Mouse (Mus musculus) lung, postnatal 10 days (tissue): ENCODE results near the gene Rhd.

ENCODE experiments used
- DNase-seq: peaks from one replicate; pipeline ENCODE4 v3.0.0; 2021

Gene Rhd

DNA sequence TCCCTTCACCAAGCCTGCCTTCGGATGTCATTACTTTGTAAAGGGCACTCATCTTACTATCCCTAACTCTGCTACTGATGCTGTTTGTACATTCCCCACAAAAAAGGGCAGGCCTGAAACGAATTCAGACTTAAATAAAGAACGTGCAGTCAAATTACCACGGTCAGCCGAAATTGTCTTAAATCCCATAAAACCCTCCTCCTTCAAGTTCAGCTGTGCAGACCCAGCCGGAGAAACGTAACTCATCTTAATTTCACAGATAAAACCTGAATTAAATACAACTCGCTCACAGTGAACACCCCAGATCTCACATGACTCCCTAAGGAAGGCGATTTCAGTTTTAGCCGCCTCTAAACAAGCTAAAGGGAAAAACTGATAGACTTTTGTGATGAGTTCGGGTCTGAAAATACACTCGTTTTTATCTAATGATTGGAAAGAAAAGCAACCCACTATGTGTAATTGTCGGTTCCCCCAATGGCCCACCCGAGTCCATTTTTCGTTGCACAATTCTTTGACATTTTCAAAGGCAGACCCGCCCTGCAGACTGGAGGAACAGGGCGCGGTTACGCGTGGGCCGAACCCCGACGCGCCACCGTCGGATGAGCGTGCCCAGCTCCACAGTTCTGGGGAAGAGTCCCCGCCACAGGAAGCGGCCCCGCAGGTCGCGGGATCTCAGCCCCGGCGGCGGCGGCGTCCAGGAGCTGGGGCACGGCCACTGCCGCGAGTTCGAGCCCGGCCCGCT is 50.0 kb downstream of the Rhd start:
- no peak for DNase-seq

DNA sequence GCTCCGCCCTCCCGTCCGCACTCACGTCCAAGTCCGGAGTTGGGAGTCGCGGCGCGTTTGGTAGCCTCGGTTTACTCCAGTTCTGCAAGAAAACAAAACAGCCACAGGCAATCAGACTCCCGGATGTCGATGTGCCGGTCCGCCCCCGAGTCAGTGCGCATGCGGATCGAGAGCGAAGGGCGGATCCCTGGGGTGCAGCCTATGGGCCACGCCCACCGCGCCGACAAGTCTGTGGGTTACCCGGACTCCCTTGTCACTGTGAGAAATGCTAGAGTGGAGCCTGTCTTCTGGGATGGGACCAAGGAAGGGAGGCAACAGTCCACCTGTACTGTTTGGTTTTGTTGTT is 50.5 kb downstream of the Rhd start, which contains the start of gene Tmem50a:
Gene Tmem50a (minus strand): TSS at position 161 of the 346 bp plus-strand sequence.
- DNase-seq, result peak; percentile 97

DNA sequence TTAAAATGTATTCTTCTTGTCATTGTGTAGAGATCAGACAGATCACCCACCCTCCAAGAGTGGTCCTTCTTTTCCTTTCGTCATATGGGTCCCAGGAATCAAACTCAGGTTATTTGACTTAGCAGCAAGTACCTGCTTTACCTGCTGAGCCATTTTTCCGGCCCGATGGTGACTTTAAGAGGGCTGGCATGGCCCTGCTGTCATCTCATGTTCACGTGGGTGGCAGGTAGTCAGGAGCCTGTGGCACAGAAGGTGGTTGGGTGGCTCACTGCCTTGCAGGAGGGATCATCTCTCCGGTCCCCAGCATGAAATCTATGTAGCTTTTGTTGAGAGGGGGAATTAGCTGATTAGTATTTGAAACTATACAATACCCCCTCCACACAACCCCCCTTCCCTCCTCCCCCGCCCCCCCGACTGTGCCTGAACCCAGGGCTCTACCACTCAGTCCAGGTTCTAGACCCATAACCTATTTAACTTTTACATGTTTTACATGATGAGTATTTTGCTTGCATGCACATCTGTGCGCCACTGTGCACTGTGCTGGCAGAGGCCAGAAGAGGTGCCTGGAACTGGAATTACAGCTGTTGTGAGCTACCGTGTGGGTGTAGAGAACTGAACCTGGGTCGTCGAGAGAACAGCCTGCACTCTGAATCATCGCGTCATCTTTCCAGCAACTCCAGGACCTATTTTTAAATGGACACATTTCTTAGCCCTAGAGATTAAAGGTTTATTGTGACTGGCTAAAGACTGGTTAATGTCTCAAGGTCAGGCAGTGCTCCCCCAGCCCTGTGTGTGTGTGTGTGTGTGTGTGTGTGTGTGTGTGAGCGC is 51.1 kb downstream of the Rhd start:
- no peak for DNase-seq

DNA sequence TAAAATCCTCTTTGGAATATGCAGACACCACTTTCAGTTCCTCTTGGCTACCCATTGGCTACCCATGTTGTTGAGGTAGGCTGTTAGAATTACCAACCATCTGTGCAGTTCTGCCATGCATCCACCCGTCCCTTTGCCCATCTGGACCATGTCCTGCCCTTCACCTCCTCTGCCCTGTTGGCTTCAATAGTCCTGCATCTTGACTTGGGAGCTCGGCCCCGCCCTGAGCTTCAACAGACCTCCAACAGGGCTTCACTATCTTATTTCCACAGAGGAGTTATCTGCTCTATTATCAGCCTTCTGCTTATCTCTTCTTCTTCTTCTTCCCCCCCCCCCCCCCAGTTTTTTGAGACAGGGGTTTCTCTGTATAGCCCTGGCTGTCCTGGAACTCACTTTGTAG is 52.9 kb downstream of the Rhd start:
- no peak for DNase-seq

DNA sequence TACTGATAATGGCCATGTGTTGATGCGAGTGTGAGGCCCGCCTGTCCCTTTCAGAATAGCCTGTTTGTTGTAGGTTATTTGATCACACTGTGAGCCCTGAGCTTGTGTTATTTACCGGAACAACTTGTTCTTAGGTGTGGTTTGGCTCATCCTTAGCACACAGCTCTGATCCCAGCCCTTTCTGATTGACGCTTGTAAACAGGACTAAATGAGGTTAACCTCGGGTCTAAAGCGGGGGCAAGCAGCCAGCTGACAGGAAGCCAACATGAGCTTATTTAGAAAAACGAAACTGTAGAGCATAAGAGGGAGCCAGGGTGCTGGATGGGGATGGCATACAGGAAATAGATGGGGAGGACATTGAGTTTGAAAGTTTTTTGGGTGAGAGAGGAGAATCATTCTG is 54.0 kb downstream of the Rhd start:
- peak; percentile 88 for DNase-seq

DNA sequence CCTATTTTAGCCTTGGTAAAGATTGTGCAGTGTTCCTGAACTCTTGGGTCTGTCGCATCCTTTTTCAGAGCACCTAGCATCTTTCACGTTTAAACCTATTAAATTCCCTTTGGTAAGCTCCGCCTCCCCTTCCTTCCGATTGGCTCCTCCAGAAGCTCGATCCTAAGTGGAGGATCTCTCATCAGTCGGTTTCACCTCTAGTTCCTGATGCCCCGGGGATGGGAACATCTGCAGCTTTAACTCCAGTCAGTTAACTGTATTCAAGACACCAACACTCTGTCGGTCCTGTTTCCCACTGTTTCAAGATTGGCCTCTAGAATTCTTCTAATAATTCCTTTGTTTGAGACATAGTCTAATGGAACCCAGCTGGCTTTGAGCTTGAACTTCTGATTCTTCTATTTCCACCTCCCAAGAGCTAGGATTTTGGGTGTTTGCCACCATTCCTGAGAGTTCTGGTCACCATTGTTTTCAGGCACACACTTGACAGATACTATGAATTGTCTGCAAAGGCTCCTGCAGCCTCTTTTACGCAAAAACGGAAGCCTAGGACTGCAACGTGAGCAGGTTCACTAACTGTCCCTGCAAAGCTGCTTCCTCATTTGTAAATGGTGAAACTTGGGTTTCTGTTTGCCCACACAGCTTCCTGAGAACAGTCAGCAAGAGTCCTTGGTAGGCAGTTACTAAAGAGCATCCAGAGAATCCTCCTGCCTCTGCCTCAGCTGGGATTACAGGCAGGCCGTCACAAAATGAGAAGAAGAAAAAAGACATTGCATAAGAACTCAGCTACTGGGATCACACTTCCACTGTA is 55.6 kb downstream of the Rhd start:
- DNase-seq, result no peak

DNA sequence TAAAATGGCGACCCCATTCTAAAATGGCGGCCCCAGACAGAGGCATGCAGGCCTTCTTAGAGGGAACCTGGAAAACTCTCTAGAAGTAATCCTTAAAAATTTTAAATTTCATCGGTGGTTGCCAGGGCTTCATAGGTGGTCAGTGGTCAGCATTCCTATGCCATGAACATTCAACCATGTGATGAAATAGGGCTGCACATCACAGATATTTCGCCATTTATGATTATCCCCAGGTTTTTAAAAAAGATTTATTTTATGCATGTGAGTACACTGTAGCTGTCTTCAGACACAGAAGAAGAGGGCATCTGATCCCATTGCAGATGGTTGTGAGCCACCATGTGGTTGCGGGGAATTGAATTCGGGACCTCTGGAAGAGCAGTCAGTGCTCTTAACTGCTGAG is 56.3 kb downstream of the Rhd start:
- DNase-seq, result no peak

DNA sequence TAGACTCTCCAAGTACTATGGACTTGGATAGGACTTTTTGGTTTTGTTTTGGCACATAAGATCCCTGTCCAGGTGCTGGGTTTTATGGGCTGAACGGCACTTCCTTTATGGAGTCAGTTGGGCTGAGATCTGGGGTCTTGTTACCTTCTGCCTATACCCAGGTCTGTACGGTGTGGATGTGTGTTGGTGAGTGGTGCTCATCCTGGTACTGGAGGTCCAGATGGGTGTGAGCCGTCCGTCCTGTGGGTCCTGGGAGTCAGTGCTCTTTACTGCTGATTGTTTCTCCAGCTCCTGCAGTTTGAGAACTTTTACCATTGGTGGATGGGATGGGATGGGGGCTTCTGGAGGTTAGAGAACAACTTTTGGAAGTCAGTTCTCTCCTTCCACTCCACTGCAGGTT is 57.4 kb downstream of the Rhd start:
- DNase-seq, result no peak

DNA sequence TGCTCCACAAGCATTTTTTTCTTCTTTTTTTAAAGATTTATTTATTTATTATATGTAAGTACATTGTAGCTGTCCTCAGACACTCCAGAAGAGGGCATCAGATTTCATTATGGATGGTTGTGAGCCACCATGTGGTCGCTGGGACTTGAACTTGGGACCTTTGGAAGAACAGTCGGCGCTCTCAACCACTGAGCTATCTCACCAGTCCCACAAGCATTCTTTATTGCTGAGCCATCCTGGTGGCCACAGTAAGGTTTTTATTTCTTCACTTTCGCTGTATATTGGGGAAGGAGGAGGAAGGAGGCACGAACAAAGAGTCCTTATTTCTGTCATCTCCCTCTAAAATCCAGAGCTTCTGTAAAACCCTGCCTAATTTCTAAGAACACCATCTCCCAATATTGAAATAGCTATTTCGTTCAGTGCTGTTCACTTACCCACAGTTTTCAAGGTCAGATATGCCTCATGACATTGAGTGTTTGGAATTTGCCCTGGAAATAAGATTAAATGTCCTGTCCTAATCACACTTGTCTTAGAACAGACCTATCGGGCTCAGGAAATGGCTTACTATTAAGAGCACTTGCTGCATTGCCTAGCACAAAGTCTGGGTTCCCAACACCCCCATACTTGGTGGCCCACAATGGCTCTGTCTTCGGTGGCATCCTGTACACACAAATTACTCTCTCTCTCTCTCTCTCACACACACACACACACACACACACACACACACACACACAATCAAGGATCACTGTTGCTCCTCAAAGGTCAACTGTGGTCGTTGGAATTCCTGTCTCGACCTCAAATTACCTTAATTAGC is 58.0 kb downstream of the Rhd start:
- no peak for DNase-seq

DNA sequence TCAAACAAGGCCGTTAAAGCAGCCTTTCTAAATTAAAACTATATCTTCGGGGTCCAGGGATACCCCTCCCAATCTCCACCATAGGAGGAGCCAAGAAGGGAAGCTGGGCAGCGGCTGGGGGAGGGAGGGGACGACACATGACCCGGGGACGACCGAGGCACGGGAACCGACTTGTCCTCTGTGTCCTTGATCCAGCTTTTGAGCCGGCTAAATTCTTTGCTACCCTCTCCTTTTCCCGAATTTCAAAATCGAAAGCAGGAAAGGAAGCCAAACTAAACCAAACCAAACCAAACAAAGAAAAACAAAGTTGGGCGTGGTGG is 58.5 kb downstream of the Rhd start:
- peak; percentile 83 for DNase-seq

DNA sequence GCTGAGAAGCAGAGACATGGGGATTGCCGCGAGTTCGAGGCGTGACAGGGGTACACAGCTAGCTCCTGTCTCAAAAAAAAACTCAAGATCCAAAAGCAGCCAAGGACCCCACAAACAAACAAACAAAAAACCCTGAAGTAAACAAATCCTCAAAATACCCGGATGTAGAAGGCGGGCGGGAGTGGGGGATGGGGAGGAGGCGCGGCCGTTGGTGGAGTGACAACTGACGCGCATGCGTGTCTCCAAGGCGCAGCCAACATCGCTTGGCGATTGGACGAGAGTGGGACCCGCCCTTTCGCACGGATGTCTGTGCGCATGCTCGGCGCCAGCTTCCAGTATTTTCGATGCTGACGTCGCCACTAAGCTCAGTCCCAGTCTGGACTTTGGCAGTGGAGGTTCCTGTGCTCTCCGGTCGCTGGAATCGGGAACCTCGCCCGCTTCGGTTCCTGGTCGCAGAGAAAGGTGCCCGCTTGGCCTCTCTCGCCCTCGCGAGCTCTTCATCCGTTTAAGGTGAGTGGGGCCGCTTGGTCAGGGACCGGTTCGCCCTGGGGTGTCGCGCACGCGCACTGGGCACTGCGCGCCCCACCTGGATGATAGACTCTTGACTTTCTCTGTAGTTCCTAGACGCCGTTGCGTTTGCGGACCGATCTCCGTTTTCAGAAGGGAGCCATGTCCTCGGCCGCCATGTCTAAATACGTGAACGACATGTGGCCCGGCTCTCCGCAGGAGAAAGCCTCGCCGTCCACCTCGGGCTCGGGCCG is 59.1 kb downstream of the Rhd start, which contains the start of gene Rsrp1:
Gene Rsrp1 (plus strand): TSS at position 335 of the 761 bp plus-strand sequence.
- peak; percentile 99 for DNase-seq

DNA sequence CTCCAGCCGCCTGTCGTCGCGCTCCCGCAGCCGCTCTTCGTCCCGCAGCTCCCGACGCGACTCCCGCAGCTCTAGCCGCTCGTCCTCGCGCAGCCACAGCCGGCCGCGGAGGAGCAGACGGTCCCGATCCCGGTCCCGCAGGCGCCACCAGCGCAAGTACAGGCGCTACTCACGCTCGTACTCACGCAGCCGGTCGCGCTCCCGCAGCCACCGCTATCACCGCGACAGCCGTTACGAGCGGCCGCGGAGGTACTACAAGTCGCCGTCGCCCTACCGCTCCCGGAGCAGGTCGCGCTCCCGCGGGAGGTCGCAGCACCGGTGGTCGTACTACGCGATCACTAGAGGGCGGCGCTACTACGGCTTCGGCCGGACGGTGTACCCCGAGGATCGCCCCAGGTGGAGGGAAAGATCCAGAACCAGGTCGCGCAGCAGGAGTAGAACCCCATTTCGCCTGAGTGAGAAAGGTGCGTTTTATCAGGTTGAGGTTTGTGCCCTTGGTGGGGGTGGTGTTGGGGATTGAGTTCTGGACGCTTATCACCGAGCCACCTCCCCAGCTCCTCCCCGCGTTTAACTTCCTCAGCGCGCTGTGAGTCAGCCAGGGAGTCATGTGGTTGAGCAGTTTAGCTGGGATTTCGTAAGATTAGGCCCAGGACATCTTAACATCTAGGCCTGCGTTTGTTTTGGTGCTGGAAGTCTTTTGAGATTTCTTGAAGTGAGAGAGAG is 59.8 kb downstream of the Rhd start:
- peak; percentile 83 for DNase-seq

DNA sequence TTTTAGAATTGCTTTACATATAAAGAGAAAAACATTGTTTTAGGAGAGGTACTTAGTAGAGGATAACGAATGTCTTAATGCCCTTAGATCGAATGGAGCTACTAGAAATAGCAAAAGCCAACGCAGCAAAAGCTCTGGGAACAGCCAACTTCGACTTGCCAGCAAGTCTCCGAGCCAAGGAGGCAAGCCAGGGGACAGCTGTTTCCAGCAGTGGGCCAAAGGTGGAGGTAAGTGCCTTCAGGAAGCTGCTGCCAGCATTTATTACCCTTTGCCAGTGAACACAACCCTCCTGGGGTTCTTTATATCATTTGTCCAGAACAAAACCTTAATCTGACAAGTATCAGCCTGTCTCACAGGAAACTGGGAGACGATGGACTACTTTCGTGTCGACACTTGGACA is 60.9 kb downstream of the Rhd start:
- no peak for DNase-seq

DNA sequence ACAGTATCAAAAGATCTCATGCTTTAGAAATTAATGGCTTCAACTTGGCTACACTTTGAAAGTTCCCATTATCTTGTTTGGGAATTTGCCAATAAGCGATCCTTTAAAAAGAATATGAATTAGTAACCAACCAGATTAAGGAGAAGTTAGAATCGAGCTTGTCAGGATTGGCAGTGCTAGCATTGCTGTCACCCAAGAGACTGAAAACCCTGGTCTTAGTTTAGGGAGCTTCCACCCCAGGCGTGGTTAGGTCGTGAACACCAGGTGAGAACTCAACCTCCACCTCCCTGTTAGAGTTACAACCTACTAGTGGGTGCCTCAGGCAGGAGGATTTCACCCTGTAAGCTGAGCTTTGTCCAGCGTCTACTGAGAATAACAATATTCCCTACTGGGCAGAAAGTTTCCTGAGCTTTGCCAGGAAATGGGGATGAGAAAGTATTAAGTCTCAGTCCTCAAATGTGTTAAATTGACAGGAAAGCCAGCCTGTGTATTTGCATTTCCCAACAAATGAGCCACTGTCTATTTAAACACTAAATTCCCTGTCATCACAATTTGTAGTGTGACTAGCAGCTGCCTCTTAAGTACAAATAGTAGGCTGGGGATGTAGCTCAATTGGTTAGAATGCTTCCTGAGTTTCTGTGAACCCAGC is 63.6 kb downstream of the Rhd start:
- DNase-seq, result no peak

DNA sequence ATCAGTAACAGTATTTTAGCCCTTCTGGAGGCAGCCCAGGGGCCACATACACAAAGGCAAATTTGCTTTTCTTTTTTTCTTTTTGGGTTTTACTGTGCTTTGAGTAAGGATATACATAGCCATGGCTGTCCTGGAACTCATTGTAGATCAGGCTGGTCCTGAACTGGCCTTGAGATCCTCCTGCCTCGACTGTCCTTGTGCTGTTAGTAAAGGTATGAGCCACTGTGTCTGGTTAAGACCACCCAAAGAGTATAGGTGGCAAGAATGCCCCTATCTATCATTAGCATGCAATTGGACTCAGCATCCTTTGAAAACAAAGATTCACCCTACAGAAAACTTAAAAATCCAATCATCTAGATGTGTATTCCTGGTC is 64.1 kb downstream of the Rhd start:
- no peak for DNase-seq

DNA sequence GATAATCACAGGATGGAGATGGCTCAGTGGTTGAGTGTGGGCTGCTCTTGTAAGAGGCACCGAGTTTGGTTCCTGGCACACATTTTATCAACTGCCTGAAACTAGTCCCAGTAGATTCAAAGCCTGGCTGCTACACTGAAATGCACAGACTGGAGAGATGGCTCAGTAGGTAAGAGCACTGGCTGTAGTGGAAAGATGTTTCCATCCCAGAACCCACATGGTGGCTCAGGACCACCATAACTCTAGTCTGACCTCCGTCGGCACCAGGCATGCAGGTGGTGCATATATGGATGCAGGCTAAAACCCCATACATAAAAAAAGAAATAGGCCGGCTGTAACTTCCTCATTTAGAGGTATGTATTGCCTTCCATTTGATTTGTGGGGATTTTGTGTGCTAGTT is 65.2 kb downstream of the Rhd start:
- no peak for DNase-seq

DNA sequence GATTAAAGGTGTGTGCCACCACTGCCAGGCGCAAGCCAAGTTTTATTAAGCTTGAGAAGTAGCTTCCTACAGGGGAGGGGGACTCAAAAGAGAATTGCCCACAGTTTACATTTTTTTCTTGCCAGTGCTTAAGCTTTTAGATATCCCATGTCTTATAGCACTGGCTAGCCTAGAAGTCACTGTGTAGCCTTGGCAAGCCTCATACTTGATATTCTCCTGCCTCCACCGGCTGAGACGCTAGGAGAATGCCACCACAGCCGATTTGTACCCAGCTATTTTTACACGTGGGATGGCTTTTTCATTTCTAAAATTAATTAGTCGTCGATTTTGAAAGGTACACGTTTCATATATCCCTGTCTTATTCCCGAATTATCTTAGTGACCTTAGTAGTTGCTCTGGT is 65.9 kb downstream of the Rhd start:
- DNase-seq, result no peak

DNA sequence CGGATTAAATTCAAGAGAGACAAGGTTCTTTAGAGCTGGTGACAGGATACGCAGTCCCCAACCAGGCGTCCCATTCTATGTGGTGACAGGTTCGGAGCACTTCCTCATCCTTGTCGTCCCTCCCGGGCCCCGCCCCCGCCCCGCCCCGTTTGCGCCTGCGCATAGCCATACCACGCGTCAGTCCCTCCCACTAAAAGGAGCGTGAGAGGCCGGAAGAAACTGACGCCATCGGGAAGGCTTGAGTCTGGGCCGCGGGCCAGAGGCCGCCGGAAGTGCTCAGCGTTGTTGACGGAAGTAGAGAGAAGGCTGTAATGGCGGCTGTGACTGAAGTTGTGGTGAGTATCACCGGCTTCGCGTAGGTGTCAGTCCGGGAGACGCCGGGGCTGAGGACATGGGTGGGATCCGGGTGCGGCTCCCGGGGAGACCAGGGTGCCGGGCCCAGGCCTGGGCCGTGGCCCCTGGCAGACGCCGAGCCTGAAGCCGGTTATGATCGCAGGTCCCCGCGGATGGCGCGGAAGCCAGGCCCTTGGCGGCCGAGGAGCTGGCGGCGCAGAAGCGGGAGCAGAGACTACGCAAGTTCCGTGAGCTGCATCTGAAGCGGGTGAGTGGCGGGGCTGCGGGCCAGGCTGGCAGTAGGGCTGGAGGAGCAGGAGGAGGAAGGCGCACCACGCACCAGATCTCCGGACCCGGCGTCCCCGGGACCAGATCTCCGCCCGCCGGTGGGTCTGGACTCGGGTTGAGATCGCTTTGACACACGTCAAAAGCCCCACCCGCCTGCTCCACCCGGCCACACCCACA is 66.5 kb downstream of the Rhd start, which contains the start of gene Syf2:
Gene Syf2 (plus strand): TSS at position 215 of the 798 bp plus-strand sequence.
- DNase-seq, result peak; percentile 97

DNA sequence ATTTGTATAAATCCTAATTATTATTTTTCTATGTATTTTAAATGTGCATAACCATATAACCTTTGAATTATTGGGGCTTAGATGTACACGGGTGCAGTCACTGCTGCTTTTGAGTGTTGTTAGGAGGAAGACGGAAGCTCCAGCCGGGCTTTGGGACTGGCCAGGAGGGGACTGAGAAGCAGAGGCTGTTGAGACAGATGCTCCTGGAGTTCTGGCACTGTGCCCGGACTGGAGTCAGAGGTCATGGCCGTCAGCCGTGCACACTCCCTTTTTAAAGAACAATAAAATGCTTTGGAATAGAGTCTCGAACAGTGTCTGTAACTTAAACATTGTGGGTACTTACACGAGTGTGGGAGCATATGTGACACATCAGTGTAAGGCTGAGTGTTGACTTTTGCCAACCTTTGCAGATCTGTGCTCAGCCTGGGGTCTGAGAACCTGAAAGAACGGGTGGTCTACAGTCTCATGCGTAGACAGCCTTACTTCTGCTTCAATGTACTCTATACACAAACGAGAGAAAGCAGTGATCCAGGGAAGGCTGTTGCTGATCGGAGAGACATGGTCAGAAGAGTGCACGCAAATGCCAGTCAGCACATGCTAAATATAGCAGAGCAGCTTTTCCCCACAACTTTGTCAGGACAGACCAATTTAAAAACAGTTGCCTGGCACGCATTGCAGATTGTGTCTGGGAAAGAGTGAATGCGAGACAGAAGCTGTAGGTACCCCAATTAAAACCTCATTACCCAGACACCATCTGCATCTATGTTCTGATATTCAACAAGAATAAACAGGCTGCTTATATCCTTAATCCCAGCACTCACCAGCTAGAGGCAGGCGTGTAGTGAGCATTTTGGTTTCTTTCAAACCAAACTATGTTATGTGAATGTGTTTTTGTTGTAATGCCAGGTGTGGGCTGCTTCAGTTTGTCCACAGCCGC is 73.2 kb downstream of the Rhd start:
- peak; percentile 62 for DNase-seq
